Mouse (Mus musculus): ENCODE data around the gene Ptpdc1. TPM values are rescaled to one million over a fixed set of nuclear protein-coding genes. Genes with fewer than 3 reads are reported as not detected.

The Ptpdc1 gene
- polyA plus RNA-seq, 1 experiment = 23.1 TPM

DNA sequence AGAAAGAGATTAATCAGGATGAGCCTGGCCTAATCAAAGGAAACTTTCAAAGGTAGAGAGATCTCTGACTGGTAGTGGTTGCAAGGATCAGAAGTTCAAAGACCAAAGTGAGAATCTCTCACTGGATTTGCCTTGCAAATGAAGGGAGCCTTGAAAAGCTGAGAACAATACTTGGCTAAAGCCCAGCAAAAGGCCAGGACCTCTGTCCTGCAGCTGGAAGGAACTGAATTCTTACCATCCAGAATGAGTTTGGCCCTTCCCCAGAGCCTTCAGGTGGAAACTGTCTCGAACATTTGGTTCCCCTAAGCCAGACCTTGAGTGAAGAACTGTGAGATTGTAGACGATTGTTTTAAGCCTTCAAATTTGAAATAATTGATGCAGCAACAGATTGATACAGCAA, 12.2 kb upstream of the Ptpdc1 start:
- DNase-seq = no peak
- Histone ChIP-seq H3K27me3 (ENCODE audit: control insufficient read depth, insufficient read depth, low read length) (no peaks in the 10 kb centered on the region), H3K4me3 (replicated peaks; ENCODE audit: insufficient read depth, low read depth, low read length) (no peak overlapping the region), H3K27ac (ENCODE audit: insufficient read depth, low read length) (no peak overlapping the region), H3K4me1 (ENCODE audit: control insufficient read depth, insufficient read depth, low read length) (no peaks in the 10 kb centered on the region)
- 44% methylated on average over 2 of the region's 2 CpGs for WGBS
- TF ChIP-seq CTCF (IDR thresholded peaks at IDR 0.05; ENCODE audit: borderline replicate concordance, insufficient read depth, low read depth, low read length) (no peak), POLR2A (IDR thresholded peaks at IDR 0.05; ENCODE audit: borderline replicate concordance, insufficient read depth, low read length) (no peak)

DNA sequence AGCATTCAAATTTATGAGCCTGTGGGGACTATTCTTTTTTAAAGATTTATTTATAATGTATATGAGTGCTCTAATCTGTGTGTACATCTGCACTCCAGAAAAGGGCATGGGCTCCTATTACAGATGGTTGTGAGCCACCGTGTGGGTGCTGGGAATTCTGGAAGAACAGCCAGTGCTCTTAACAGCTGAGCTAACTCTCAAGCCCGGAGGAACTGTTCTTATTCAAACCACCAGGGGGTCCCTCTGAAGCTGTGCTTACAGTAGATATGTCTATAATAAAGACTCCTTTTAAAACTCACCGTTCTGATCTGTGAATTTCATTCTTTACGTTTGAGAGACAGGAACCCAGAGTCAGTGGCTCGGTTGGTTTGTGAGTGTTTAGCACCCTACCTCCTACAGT, 6.2 kb upstream of the Ptpdc1 start:
- TF ChIP-seq CTCF (IDR thresholded peaks at IDR 0.05; ENCODE audit: borderline replicate concordance, insufficient read depth, low read depth, low read length) = no peak
- no peak for TF ChIP-seq POLR2A (IDR thresholded peaks at IDR 0.05; ENCODE audit: borderline replicate concordance, insufficient read depth, low read length)
- WGBS = 68% methylated on average over 5 of the region's 5 CpGs
- H3K4me1 ChIP-seq (ENCODE audit: control insufficient read depth, insufficient read depth, low read length) = no peaks in the 10 kb centered on the region
- H3K27me3 ChIP-seq (ENCODE audit: control insufficient read depth, insufficient read depth, low read length) = no peaks in the 10 kb centered on the region
- H3K4me3 ChIP-seq (replicated peaks; ENCODE audit: insufficient read depth, low read depth, low read length) = no peak overlapping the region
- DNase-seq = no peak
- no peak overlapping the region for H3K27ac ChIP-seq (ENCODE audit: insufficient read depth, low read length)

DNA sequence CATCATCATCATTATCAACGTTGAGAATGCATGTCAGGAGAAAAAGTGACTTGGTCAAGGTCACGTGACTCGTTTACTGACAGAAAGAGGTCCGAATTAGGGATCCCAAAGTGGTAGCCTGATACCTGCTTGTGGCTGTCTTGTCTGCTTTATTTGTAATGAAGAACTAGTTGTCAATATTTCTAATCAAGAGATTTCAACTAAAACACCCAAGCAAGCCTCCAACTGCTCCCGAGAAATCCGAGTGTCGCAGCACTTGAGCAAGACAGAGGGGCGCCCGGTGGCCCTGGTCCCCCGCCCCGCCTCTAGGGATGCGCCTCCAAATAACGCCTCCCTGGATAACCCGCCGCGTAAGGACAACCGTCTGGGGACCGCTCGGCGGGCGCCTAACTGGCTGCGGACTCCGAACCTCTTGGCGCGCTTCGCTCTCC, 481 bp downstream of the Ptpdc1 start:
- peak overlapping the region; percentile 81 for H3K27ac ChIP-seq (ENCODE audit: insufficient read depth, low read length)
- DNase-seq = no peak
- H3K4me1 ChIP-seq (ENCODE audit: control insufficient read depth, insufficient read depth, low read length) = peaks cover 3% of the 10 kb centered on the region; the same call in 1 of the 2 replicates
- peak overlapping the region; percentile 70 for H3K4me3 ChIP-seq (replicated peaks; ENCODE audit: insufficient read depth, low read depth, low read length)
- 1% methylated on average over 26 of the region's 26 CpGs for WGBS
- no peaks in the 10 kb centered on the region for H3K27me3 ChIP-seq (ENCODE audit: control insufficient read depth, insufficient read depth, low read length)
- TF ChIP-seq CTCF (IDR thresholded peaks at IDR 0.05; ENCODE audit: borderline replicate concordance, insufficient read depth, low read depth, low read length) (no peak), POLR2A (IDR thresholded peaks at IDR 0.05; ENCODE audit: borderline replicate concordance, insufficient read depth, low read length) (no peak)

DNA sequence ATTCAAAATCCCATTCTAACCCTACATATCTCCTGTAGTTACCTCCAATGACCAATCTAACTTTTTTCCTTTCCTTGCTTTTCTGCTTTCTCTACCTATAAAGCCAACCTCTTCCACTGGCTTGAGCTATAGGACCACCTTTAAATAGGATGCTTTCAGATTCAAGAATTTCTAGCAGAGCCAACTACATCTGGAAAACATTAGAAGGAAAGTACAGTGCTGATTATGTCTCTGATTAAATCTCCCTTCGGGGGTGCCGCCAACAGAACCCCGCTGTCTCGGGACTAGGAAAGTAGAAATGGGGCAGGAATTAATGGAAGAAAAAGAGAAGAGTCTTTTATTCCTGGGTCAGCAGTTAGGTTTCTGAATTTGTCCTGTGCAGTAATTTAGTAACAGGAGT, 6.6 kb downstream of the Ptpdc1 start:
- H3K27ac ChIP-seq (ENCODE audit: insufficient read depth, low read length) = no peak overlapping the region
- WGBS = 96% methylated on average over 4 of the region's 4 CpGs
- peaks cover 2% of the 10 kb centered on the region; the same call in 1 of the 2 replicates for H3K4me1 ChIP-seq (ENCODE audit: control insufficient read depth, insufficient read depth, low read length)
- TF ChIP-seq POLR2A (IDR thresholded peaks at IDR 0.05; ENCODE audit: borderline replicate concordance, insufficient read depth, low read length) (no peak), CTCF (IDR thresholded peaks at IDR 0.05; ENCODE audit: borderline replicate concordance, insufficient read depth, low read depth, low read length) (no peak)
- no peaks in the 10 kb centered on the region for H3K27me3 ChIP-seq (ENCODE audit: control insufficient read depth, insufficient read depth, low read length)
- H3K4me3 ChIP-seq (replicated peaks; ENCODE audit: insufficient read depth, low read depth, low read length) = no peak overlapping the region
- no peak for DNase-seq

DNA sequence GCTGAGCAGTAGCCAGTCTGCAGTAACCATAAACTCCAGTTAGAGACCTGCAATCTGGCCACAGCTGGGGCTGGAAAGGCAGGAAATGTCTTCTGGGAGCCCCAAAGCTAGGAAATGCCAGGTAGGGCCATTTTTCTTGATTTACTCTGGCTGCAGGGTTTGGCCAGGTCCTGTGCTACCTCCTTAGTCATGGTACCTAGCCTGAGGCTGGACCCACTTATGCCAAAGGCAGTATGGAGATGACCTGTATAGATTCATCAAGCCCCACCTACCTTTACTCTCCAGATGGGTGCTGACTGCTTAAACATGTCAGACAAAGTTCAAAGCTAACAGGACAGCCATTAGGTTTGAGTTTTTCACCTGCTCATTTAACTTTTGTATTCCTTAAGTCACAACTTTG, 7.7 kb downstream of the Ptpdc1 start:
- H3K27ac ChIP-seq (ENCODE audit: insufficient read depth, low read length) = no peak overlapping the region
- H3K4me1 ChIP-seq (ENCODE audit: control insufficient read depth, insufficient read depth, low read length) = peaks cover 2% of the 10 kb centered on the region; the same call in 1 of the 2 replicates
- H3K27me3 ChIP-seq (ENCODE audit: control insufficient read depth, insufficient read depth, low read length) = no peaks in the 10 kb centered on the region
- no peak for TF ChIP-seq CTCF (IDR thresholded peaks at IDR 0.05; ENCODE audit: borderline replicate concordance, insufficient read depth, low read depth, low read length)
- TF ChIP-seq POLR2A (IDR thresholded peaks at IDR 0.05; ENCODE audit: borderline replicate concordance, insufficient read depth, low read length) = no peak
- no peak for DNase-seq
- H3K4me3 ChIP-seq (replicated peaks; ENCODE audit: insufficient read depth, low read depth, low read length) = no peak overlapping the region

DNA sequence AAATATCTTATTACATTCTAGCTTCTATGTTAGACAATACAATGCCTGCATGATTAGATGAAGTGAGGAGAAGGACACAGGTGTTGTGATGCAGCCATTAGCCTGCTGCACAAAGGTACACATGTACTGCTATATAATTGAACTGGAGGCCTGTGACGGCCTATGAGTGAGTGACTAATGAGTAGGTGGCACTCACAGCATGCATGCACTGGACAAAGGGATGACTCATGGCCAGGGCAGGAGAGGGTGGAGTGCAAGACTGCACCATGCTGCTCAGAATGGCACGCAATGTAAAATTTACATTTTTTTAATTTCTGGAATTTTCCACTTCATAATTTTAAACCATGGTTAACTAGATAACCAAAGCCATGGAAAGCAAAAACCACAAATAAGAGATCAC, 10.9 kb downstream of the Ptpdc1 start:
- Histone ChIP-seq H3K27me3 (ENCODE audit: control insufficient read depth, insufficient read depth, low read length) (no peaks in the 10 kb centered on the region), H3K27ac (ENCODE audit: insufficient read depth, low read length) (no peak overlapping the region), H3K4me1 (ENCODE audit: control insufficient read depth, insufficient read depth, low read length) (peaks cover 2% of the 10 kb centered on the region; the same call in 1 of the 2 replicates), H3K4me3 (replicated peaks; ENCODE audit: insufficient read depth, low read depth, low read length) (no peak overlapping the region)
- peak; percentile 23 to 65 for DNase-seq
- 11% methylated on average over 2 of the region's 2 CpGs for WGBS
- TF ChIP-seq CTCF (IDR thresholded peaks at IDR 0.05; ENCODE audit: borderline replicate concordance, insufficient read depth, low read depth, low read length) = no peak
- TF ChIP-seq POLR2A (IDR thresholded peaks at IDR 0.05; ENCODE audit: borderline replicate concordance, insufficient read depth, low read length) = no peak

DNA sequence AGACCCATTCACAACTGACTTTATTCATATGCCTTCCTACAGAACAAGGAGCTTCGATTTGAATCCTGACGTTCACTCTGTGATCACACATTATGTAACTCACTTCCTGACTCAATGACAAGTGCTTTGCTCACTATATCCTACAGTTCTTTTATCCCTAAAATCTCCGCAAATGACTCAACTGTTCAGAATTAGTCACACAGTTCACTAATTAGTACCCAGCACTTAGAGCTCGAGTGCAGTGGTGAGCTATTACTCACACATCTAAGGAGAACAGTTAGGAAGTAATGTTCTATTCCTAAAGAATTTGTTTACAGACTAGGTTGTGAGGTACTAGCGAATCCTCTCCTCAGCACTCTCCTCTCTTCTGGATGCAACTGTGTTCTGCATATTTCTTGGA, 16.4 kb downstream of the Ptpdc1 start:
- H3K27ac ChIP-seq (ENCODE audit: insufficient read depth, low read length) = no peak overlapping the region
- no peak overlapping the region for H3K4me3 ChIP-seq (replicated peaks; ENCODE audit: insufficient read depth, low read depth, low read length)
- 84% methylated on average over 5 of the region's 5 CpGs for WGBS
- TF ChIP-seq POLR2A (IDR thresholded peaks at IDR 0.05; ENCODE audit: borderline replicate concordance, insufficient read depth, low read length) (no peak), CTCF (IDR thresholded peaks at IDR 0.05; ENCODE audit: borderline replicate concordance, insufficient read depth, low read depth, low read length) (no peak)
- H3K27me3 ChIP-seq (ENCODE audit: control insufficient read depth, insufficient read depth, low read length) = no peaks in the 10 kb centered on the region
- no peaks in the 10 kb centered on the region for H3K4me1 ChIP-seq (ENCODE audit: control insufficient read depth, insufficient read depth, low read length)
- DNase-seq = no peak

DNA sequence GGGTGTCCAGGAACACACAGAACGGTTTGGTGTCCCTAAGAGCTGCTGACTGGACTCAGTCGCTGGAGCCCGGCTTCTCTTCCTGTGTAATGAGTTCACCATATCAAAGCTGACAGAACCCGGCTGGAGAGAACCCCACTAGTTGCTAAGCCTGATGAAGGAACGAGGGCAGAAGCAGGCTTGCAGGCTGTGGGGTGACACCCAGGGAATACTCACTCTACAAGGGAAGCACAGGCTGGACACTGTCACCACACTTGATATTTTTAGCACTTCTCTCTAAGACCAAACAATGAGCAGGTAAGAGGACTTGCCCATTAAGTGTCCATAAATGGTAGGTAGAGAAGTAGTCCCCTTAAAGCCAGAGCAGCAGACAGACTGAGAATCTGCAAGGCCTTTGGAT, 20.9 kb downstream of the Ptpdc1 start:
- DNase-seq = no peak
- H3K4me1 ChIP-seq (ENCODE audit: control insufficient read depth, insufficient read depth, low read length) = no peaks in the 10 kb centered on the region
- TF ChIP-seq POLR2A (IDR thresholded peaks at IDR 0.05; ENCODE audit: borderline replicate concordance, insufficient read depth, low read length) = no peak
- no peak for TF ChIP-seq CTCF (IDR thresholded peaks at IDR 0.05; ENCODE audit: borderline replicate concordance, insufficient read depth, low read depth, low read length)
- no peak overlapping the region for H3K27ac ChIP-seq (ENCODE audit: insufficient read depth, low read length)
- 79% methylated on average over 5 of the region's 5 CpGs for WGBS
- H3K4me3 ChIP-seq (replicated peaks; ENCODE audit: insufficient read depth, low read depth, low read length) = no peak overlapping the region
- H3K27me3 ChIP-seq (ENCODE audit: control insufficient read depth, insufficient read depth, low read length) = no peaks in the 10 kb centered on the region

Data from cerebellum, adult 2 months (tissue).